Comparison of ENCODE assay signal across 24 mouse cellular contexts in the genomic region with DNA sequence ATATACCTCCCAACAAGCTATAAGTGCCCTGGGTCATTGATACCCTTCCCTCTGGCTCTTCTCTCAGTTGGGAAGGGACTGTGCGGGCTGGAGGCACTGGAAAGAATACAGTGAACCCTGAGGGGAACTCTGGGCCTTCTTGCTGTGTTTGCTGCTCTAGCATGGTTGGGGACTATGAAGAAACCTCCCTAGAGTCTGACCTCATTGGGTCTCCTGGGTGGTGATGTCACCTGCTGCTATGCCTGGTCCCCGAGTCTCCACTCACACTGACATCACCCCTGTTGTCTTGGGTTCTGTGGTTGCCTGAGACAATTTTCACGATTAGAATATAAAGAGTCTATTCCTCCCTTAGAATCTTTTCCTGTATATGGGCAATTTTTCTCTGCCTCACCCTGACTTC. TPM values are rescaled to one million over a fixed set of nuclear protein-coding genes. Genes with fewer than 3 reads are reported as not detected.
DNase-seq lines count a peak whose midpoint lies in the region.
"Had no signal": no experiment of that assay in that cellular context is flagged by ENCODE, and none has a peak within 500 bp of the region (broad histone marks: within the 10 kb centered on the region; RNA-seq: fewer than 3 reads in every experiment).

No protein-coding gene starts in this region.

- DNase-seq in adrenal gland, adult 2 months, result peak; percentile 21
- DNase-seq in adrenal gland, postnatal 36 days, result no peak
- peak; percentile 88 for DNase-seq in heart, adult 11 months
- no peak for DNase-seq in heart, adult 9 months (ENCODE audit: low spot score in 2 of 2)
- DNase-seq in urinary bladder, adult 2 months (ENCODE audit: low spot score), result no peak
- DNase-seq in frontal cortex, adult 2 months (ENCODE audit: extremely low spot score in 1 of 2, low spot score in 1 of 2), result no peak
- DNase-seq: cerebellum, adult 18-20 months; cerebellum, postnatal 14 days; kidney, adult 11 months; layer of hippocampus, adult 9-11 months; left cerebral cortex, postnatal 4 days; lung, embryonic 14.5 days; spleen, adult 18-20 months; thymus, postnatal 14 days had no signal

- H3K27ac ChIP-seq in brown adipose tissue, adult 24 weeks (replicated peaks; ENCODE audit: low read depth, low read length), result peak overlapping the region; percentile 69
- H3K27ac ChIP-seq: embryonic facial prominence, embryonic 12.5 days; forebrain, embryonic 12.5 days; heart, embryonic 13.5 days; hindbrain, embryonic 13.5 days; left cerebral cortex, adult 2 months; liver, embryonic 14.5 days; midbrain, embryonic 12.5 days had no signal

- no peaks in the 10 kb centered on the region for H3K4me1 ChIP-seq in brown adipose tissue, adult 24 weeks (ENCODE audit: control insufficient read depth, insufficient read depth, insufficient read length, low read length)
- H3K4me1 ChIP-seq: embryonic facial prominence, embryonic 12.5 days; forebrain, embryonic 12.5 days; hindbrain, embryonic 13.5 days; midbrain, embryonic 12.5 days had no signal

- H3K4me3 ChIP-seq in brown adipose tissue, adult 24 weeks (ENCODE audit: insufficient read depth, low read depth, low read length), result no peak overlapping the region
- H3K4me3 ChIP-seq: embryonic facial prominence, embryonic 12.5 days; erythroblast, embryonic 14.5 days; forebrain, embryonic 12.5 days; heart, embryonic 13.5 days; hindbrain, embryonic 13.5 days; left cerebral cortex, adult 2 months; limb, embryonic 15.5 days; midbrain, embryonic 12.5 days had no signal

RNA-seq across cellular contexts. Expression of a gene that starts 17.3 kb away (rescaled TPM):
- 10 to 100 TPM; 42.8 to 45.1 TPM for total RNA-seq in adrenal gland, adult 2 months (2021)
- polyA plus RNA-seq in adrenal gland, adult 2 months (2012; rRNA removed), result 5.8 and 7.4 TPM in 2 replicates
- total RNA-seq in adrenal gland, postnatal 36 days (2021), result 10 to 100 TPM; 41.8 to 44.0 TPM
- 6.3 and 11.1 TPM in 2 replicates for polyA plus RNA-seq in brown adipose tissue, adult 24 weeks (2012; ENCODE audit: insufficient read depth, insufficient read length, missing spikeins)
- polyA plus RNA-seq in urinary bladder, adult 2 months (2012; rRNA removed), result 9.6 and 13.0 TPM in 2 replicates
- polyA plus RNA-seq in frontal cortex, adult 2 months (2012; rRNA removed), result 30.1 and 31.2 TPM in 2 replicates
- polyA plus RNA-seq: erythroblast, embryonic 14.5 days had no signal

RNA-seq across cellular contexts. Expression of a gene that starts 50.9 kb away (rescaled TPM):
- 10 to 100 TPM; 56.3 to 74.8 TPM for total RNA-seq in adrenal gland, adult 2 months (2021)
- 22.7 and 43.9 TPM in 2 replicates for polyA plus RNA-seq in adrenal gland, adult 2 months (2012; rRNA removed)
- total RNA-seq in adrenal gland, postnatal 36 days (2021), result 10 to 100 TPM; 57.5 to 85.7 TPM
- 64.9 and 65.8 TPM in 2 replicates for polyA plus RNA-seq in brown adipose tissue, adult 24 weeks (2012; ENCODE audit: insufficient read depth, insufficient read length, missing spikeins)
- polyA plus RNA-seq in urinary bladder, adult 2 months (2012; rRNA removed), result 12.5 and 24.3 TPM in 2 replicates
- 14.5 and 17.8 TPM in 2 replicates for polyA plus RNA-seq in frontal cortex, adult 2 months (2012; rRNA removed)

Comparison
In these comparisons a context has a peak if more than half of its experiments do, and no peak if none do; other contexts are left out.
1. DNase-seq: peak in adrenal gland, adult 2 months (single experiment) and heart, adult 11 months (single experiment); none in adrenal gland, postnatal 36 days (0 of 2), heart, adult 9 months (0 of 2), urinary bladder, adult 2 months (single experiment) and frontal cortex, adult 2 months (0 of 2).